14 mouse cellular contexts compared by ENCODE assay signal in genomic region chr12:66119565-66119964, GRCm38 (mm10).
"Had no signal": no experiment of that assay in that cellular context is flagged by ENCODE, and none has a peak within 500 bp of the region (broad histone marks: within the 10 kb centered on the region; RNA-seq: fewer than 3 reads in every experiment).

No protein-coding gene starts in this region.

- DNase-seq: lung, adult 18-20 months; lung, embryonic 14.5 days; lung, postnatal 10 days; right cerebral cortex, postnatal 14 days; thymus, adult 2 months; thymus, postnatal 25 days; thymus, postnatal 4 days had no signal

- ATAC-seq: midbrain, embryonic 13.5 days had no signal

- H3K36me3 ChIP-seq: midbrain, embryonic 13.5 days; neural tube, embryonic 12.5 days; stomach, embryonic 15.5 days had no signal

- H3K4me3 ChIP-seq: megakaryocyte, embryonic 14.5 days; midbrain, embryonic 13.5 days; neural tube, embryonic 12.5 days; stomach, embryonic 15.5 days had no signal

- H3K9ac ChIP-seq: lung, embryonic 14.5 days; midbrain, embryonic 13.5 days; neural tube, embryonic 12.5 days; stomach, embryonic 15.5 days had no signal

- H3K9me3 ChIP-seq: megakaryocyte, embryonic 14.5 days; midbrain, embryonic 13.5 days; neural tube, embryonic 12.5 days; stomach, embryonic 15.5 days had no signal

- H3K4me1 ChIP-seq: megakaryocyte, embryonic 14.5 days; midbrain, embryonic 13.5 days; neural tube, embryonic 12.5 days; stomach, embryonic 15.5 days had no signal

- H3K27ac ChIP-seq: macrophage; midbrain, embryonic 13.5 days; neural tube, embryonic 12.5 days; stomach, embryonic 15.5 days; stomach, postnatal 0 days had no signal

- H3K27me3 ChIP-seq: megakaryocyte, embryonic 14.5 days; midbrain, embryonic 13.5 days; neural tube, embryonic 12.5 days; stomach, embryonic 15.5 days had no signal

- H3K4me2 ChIP-seq: lung, embryonic 14.5 days; midbrain, embryonic 11.5 days; midbrain, embryonic 13.5 days; neural tube, embryonic 12.5 days; stomach, embryonic 15.5 days had no signal
